Mouse (Mus musculus): ENCODE data around the gene Selplg.

- TF ChIP-seq POLR2A (IDR thresholded peaks at IDR 0.05; ENCODE audit: borderline replicate concordance, extremely low read depth, insufficient read depth, insufficient read length, poor library complexity, severe bottlenecking) (no peak), CTCF (IDR thresholded peaks at IDR 0.05; ENCODE audit: borderline replicate concordance, extremely low read depth, insufficient read depth, insufficient read length) (no peak)
Observed at GRCm38 (mm10) chr5:113788645-113789044, 43.8 kb downstream of the Selplg start.

Data from brain, embryonic 14.5 days (tissue).